Mouse (Mus musculus): Measurements from ENCODE around the gene Scamp1.
A peak's percentile ranks its signal among the peaks of the same experiment; 100 is the strongest.

The Scamp1 gene

DNA sequence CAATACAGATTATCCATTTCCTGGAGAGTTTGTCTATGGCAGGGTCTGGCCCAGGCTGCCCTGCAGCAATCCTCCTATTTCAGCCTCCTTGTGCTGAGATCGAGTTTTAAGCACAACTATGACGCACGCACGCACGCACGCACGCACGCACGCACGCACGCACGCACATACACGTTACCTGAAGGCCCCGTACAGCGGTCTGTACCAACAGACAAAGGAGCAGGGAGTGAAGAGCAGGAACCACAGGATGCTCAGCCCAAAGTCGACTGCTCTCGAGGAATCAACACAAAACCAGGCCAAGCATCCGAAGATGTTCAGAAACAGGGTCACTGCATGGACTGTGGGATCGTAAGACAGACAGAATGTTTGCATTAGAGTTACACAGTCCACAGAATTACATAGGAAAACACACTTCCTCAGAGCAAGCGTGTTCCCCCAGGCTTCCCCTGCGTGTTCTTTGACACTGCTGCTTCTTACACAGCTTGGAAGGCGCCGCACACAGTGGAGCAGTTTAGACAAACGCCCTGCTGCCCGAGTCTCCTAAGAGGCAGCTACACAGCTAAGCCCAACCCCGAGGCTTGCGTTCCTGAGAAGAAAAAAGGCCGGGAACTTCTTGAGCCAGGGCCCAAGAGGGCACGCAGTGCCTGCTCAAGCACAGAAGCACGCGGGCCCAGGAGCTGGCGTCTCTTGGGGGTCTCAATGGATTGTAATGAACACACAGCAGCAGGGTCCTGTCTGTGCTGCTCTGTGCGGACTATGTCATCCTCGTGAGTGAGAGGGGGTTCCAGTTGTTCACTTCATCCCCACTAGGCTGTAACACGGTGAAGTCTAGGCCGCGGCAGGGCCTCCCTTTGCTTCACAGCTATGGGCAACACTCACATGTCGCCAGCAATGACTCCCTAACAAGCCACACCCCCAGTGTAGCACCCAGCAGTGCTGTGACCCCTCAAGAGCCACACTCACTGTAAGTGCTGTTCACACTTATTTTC lies 60.6 kb downstream of the Scamp1 start:
- DNase-seq (ENCODE audit: low spot score in 2 of 2): peak in 1 of 2 experiments; percentile 51

DNA sequence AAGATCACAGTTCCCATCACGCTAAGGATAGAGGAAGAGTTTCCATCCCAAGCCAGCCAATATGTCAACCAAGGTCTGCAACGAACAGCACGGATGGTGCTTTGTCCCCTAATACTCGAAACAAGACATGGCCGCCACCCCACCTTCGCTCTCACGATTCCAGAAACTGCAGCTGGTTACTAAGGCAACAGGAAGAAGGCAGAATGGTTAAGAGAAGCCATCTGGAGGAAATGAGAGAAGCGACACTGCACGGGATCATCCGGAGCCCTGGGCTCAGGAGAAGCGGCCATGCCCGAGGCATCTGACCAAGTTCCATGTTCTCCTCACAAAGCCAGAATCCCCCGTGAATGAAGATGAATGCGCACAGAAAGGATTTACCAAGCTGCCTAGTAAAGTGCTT lies 62.0 kb downstream of the Scamp1 start:
- no peak for DNase-seq (ENCODE audit: low spot score in 2 of 2)

DNA sequence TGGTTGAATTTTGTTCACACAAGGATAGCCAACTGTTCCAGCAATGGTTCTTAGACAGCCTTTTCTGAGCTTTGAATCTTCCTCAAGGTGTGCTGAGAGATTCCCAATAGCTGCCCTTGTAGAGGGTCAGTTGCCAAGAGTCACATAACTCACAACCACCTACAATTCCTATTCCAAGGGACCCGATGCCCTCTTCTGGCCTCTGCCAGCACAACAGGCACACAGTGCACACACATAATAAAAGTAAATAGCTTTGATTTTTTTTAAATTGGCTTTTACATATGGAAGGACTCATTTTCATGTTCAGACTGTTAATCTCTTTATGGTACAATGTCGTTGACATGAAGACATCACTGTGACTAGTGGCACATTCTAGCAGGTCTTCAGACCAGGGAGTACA lies 72.9 kb downstream of the Scamp1 start:
- no peak for DNase-seq (ENCODE audit: low spot score in 2 of 2)

DNA sequence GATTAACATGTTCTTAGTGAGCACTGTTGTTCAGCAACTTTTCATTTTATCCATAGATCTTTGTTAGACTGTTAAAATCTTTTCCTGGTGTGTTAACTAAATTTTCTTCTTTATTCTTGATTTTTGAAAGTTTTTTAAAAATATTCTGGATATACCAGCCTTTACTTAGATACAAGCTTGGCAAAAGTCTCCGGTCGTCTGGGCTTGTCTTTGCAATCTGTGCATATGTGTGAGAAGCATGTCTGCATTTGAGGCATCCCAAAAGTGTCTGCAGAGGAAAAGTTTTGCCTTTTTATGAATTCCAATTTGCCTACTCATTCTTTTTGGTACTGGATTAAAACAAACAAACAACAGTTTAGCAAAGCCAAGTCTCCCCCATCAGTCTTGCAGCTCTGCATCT lies 73.5 kb downstream of the Scamp1 start:
- DNase-seq (ENCODE audit: low spot score in 2 of 2): no peak

DNA sequence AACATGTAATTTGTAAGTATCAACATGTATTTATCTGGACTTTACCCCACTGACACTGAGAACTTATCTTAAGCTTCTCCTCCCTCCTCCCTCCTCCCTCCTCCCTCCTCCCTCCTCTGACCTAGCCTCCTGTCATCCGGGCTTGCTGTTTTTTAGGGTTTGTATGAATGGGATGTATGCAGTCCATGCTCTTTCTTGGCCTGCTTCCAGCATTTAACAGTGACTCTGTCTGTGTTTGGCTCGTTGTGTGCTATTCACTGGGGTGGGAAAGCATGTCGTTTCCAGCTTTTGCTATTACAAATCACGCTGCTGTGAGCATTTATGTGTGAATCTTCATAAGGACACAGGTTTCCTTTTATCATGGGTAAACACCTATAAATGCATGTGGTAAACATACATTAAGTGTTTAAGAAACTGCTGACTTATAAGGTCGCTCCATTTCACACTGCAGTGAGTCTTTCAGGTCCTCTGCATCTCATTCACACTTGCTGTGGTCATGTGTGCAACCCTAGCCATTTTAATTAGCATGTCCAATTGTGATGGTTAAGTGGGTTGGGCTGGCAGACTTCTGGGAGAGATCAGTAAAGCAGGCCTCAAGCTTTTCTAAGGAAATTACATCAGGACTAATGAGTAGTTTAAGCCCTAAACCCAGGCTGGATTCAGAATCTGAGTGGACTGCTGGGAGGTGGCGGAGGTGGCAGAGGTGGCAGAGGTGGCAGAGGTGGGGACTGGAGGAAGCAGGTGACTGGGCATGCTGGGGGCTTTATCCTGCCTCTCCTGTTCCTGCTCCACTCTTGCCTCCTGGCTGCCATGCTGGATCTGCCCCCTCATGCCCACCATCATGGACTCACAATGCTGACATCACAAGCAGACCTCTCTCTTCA lies 74.2 kb downstream of the Scamp1 start:
- DNase-seq (ENCODE audit: low spot score in 2 of 2): no peak

DNA sequence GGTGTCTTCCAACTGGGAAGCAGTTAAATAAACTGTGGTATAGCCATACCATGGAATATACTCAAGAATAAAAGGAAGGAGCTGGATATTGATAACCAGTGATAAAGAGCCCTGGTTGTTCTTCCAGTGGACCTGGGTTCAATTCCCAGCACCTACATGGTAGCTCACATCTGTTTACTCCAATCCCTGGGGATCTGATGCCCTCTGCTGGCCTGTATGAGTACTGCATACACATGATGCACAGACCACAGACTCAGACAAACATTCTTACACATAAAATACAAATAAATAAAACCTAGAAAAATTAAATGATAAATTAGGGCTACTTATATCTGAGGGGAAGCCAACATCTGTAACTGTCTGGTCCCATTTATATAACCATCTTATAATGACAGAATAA lies 76.8 kb downstream of the Scamp1 start:
- DNase-seq (ENCODE audit: low spot score in 2 of 2): no peak

DNA sequence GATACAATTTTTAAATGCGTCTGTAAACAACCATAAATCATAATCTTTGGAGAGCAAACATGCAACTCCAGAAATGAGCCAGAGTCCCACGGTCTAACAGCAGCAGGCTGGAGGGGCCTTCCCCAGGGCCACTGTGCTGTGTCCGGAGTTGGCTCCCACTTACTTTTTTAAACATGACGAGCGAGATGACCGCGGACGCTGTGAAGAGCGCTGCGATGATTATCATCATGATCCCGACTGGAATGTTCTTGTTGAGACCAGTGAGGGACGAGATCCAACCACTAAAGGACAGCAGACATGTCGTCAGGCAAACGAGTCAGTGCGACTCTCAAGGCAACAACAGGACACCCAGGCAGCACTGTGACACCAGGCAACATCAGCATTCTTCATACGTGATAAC lies 77.7 kb downstream of the Scamp1 start:
- no peak for DNase-seq (ENCODE audit: low spot score in 2 of 2)

DNA sequence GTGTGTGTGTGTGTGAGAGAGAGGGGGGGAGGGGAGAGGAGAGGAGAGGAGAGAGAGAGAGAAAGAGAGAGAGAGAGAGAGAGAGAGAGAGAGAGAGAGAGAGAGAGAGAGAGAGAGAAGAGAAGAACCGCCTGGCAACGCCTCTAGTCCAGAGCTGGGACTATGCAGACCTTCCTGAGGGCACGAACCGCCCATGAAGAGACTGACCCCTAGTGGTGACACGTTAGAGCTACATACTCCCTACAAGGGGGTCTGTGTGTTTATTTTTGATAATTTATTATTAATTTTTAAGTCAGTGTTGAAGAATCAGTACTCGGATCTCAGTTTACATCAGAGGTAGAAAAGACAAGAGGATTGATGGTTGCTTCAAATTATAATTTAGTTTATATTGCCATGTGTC lies 80.4 kb downstream of the Scamp1 start:
- DNase-seq (ENCODE audit: low spot score in 2 of 2): peak in 1 of 2 experiments; percentile 62

DNA sequence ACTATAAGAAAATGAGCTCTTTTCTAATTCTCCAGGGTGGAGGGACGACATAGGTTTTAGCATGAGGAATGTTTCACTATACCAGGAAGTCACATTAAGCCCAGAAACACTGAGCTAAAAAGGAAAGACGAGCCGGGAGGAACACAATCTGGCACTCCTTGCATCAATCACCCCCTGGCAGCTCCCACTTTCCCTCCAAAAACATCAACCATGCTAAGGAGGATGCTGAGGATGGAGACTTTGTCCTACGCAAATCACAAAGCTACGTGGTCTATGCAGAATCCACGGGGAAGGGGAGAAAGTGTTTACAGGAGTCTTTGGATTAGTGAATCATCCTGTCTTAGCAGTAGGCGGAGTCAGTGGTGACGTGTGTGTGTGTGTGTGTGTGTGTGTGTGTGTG lies 85.8 kb downstream of the Scamp1 start:
- DNase-seq (ENCODE audit: low spot score in 2 of 2): no peak

DNA sequence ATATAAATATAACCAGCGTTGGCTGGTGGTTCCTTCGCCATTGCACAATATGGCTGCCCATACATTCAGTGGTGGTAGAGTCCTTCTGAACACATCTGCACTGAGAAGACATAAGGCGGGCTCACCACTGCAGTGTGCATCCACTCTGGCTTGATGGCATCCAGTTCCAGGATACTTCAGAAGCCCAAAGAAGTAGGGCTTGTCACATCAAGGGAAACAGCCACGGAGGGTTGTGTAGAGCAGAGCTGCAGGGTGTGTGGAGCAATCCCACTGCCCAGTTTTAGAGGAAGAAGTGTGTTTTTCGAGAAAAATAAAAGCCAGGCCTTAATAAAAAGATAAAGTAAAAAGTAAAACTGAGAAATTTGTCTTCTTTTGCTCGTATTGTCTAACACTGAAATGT lies 87.0 kb downstream of the Scamp1 start:
- DNase-seq (ENCODE audit: low spot score in 2 of 2): no peak

DNA sequence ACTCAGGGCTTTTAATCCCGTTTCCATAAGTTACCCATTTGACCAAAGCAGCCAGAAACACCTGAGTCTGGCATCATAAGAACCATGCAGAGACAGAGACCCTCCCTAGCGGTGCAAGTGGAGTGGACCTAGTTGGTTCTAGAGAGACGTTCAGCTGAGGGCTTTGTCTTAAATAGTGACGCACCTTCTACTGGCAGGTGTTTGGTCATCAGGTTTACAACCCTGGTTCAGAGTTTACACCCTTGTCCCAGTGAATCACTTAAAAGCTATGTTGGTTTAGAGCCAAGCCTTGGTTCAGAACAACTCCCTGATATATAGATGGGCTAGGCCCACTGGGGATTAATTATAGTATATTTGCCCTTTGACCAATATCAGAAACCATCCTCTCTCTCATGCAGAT lies 92.4 kb downstream of the Scamp1 start:
- DNase-seq (ENCODE audit: low spot score in 2 of 2): no peak

DNA sequence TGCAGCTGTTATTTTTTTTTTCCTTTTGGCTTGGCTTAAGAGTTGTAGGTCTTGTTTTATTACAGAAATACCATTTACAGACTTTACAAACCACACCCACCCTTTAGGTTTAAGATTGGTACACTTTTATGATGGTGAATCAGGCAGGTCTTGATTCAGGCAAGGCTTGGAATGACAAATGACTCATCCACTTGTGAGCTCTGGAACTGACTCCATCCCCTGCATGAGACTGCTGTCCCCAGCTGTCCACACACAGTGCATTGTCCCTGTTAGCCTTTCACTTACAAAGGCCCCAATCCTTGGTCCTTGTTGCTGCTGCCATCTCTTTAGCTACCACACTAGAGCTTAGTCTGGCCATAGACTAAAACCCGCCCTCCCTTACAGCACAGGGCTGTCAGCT lies 95.3 kb downstream of the Scamp1 start:
- no peak for DNase-seq (ENCODE audit: low spot score in 2 of 2)

DNA sequence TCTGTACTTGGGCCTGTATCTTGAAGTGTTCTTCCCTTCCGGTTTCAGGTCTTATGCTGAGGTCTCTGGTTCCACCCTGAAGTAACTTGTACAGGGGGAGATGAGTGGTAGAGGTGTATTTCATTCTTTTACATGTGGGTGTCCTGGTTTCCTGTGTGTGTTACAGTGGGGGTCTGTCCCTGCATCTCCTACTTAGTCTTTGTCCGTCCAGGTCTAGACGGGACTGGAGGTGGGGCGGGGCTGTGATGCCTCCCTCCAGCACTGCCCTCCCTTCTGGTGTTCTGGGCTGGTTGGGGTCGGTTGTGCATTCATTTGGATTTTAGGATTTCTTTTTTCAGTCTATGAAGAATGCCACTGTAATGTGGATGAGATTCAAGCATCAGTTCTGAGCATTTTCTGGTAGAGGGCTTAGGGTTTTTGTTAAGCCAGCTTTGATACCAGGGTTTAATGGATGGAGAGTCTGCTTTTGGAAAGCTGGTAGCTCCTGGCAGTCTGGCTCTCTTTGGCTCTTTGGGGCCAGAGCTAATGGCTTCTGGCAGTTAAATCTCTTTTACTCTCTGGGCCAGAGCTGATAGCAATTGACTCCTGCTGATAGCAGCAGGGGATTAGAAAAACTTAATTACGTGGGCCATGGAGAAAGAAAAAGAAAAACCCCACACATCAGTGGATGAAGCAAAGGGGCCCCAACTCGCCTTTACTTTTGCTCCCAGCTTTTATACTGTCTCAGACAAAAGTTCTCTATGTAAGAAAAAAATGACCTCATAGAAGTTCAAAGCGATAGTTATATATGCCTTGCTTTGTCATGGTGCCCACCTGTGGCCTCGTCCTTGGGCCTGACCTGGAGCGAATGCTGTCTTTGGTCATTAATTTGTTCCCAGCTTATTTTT lies 97.2 kb downstream of the Scamp1 start:
- no peak for DNase-seq (ENCODE audit: low spot score in 2 of 2)

DNA sequence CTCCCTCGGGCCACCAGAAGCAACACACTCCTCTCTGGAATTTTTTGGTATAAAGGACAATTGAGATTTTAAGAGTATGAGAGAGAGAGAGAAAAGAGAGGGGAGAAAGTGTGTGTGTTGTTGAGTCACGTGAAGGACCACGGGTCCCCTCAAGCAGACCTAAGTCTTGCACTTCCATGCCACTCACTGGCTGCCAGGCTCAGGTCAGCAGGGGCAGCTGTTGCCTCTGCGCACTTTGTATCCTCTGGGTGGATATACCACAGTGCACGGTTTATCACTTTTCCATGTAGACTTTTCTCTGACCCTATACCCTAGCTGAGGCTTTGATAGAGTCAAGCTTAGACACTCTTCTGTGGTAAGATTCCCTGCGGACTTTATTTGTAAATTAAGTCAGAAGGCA lies 100.0 kb downstream of the Scamp1 start:
- DNase-seq (ENCODE audit: low spot score in 2 of 2): no peak

DNA sequence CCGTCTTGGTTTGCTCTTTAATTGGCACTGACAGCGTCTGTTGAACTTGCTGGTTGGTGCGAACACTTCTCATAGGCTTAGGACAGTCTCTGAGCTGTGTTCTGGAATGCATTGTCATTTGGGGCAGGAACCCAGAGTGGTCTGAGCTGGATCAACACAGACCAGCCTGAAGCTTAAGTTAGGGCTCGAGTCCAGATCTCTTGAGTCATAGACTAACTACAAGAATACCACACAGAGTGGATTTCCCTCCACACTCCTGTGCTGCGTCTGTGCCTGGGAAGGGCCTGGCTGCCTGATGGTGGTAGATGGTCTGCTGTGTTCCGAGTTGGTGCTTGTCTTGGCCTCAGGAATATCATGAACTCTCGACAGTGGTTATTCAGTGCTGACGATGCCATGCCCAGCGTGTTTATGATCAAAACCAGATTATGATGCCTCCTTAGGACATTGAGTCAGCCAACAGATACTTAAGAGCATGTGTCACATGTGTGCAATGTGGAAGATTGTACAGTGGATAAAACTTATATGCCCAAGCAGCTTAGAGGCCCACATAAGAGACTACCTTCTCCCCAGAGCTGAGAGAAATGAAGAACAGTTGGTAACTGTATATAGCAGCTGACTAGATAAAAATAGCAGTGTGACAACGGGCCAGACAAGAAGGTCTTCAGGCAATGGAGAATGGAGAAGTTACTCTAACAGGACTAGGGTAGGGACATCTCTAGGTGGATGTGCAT lies 100.8 kb downstream of the Scamp1 start:
- no peak for DNase-seq (ENCODE audit: low spot score in 2 of 2)

DNA sequence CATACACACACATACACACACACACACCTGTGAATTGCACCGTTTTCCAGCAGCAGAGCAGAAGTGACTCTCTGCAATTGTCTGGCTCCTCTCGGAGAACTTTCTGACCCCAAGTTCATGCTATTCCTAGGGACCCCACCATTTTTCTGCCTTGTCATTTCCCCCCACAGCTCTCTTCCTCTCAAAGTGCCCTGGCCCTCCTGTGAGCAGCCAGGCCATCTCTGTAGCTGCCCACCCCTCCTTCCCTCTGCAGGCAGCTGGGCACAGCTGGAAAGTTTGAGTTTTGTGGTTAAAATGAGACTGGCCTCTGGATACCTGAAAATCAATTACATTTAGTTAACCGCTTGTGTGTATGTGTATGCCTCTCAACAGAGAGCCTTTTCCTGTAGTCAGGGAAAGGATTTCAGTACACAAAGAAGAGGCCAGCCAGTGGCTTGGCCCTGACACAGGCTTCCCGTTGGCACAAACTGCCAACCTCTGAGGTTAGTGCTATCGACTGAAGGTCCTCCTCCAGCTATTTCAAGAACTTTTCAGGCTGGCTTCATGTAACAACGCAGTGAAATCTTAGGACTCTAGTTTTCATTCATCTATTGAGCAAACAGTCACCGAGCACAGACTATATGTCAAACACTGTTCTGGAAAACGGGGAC lies 102.2 kb downstream of the Scamp1 start:
- no peak for DNase-seq (ENCODE audit: low spot score in 2 of 2)

DNA sequence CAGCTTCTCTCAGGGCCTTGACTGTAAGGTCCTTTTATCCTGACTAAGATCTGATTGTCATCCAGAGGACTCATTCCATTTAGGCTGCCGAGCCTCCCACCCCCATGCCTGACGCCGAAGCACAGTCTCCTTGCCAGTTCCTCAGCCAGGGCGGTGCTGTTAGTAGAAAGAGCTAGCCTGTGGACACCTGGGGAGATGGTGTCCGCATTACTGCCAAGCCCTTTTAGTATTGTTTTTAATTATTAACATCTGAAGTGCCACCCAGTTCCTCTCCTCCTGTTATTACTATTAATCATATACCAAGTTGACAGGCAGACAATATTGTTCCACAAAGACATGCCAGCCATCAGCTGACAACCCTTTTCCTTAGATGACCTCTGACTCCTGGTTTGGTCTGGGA lies 103.6 kb downstream of the Scamp1 start:
- DNase-seq (ENCODE audit: low spot score in 2 of 2): no peak

DNA sequence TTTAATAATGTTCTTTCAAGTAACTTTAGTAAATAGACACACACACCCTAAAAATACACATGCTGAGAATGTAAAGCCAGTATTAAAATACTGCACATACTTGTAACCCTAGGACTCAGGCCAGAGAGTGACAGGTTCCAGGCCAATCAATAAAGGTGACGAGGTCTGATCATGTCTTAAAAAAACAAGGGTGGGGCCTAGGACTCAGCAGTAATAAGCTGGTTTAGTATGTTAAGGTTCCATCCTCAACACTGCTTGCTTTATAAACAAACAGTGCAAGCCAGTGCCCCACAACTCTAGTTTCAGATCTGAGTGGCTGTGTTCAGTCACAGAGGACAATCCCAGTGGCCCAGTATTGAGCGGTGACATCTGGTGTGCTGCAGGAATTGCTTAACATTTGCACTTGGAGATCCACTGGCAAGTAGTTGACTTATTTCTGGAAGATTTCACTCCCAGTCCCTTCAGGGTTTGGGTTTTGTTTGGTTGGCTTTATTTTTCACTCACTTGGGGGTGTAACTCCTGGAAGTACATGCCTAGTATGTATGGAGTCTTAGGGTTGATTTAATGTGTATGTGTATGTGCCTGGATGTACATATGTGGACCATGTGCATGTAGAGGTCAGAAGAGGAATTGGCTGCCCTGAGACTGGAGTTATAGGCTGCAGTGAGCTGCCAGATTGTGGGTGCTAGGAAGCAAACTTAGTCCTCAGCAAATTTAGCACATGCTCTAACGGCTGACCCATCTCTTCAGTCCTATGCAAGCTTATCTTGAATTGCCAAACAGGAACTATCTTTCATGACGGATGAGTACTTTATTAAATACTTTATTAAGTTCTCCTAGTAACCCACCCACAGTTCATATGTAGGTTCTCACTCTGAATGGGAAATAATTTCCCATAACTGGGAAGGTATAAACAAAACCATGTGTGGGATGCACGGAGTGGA lies 104.9 kb downstream of the Scamp1 start:
- no peak for DNase-seq (ENCODE audit: low spot score in 2 of 2)

DNA sequence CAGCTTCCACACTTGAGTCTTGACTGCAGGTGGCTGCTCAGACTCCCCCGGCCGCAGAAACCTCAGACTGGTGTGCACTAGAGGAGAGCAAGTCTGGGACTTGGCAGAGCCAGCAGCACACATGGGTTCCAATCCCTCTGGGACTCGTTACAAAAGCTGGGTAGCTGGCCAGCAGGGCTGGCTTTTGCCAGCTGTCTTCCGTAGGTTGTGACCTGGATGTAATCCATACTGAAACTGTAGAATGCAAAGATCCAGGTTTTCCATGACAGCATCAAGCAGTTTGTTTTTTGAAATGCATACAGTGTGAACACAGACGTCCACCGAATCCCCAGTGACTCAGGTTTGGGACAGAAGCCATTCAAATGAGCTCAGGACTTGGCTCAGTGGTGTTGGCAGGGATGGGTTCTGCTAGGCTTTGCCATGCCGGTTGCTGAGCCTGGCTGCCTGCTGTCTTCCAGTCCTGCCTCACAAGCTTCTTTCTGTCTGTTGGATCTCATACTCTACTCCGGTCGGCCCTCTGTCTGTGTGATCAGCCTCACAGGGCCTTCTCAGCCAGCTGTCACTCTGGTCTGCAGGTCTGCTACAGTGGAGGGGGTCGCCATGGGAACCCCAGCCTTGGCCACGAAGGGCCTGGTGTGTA lies 107.1 kb downstream of the Scamp1 start:
- no peak for DNase-seq (ENCODE audit: low spot score in 2 of 2)
